Mouse (Mus musculus) kidney, adult 2 months (tissue): ENCODE measurements around the gene Hadhb. TPM values are rescaled to one million over a fixed set of nuclear protein-coding genes. Genes with fewer than 3 reads are reported as not detected.

Source experiments
- DNase-seq: peaks from one replicate; pipeline ENCODE4 v3.0.0; 2021
- H3K27ac ChIP-seq: fragments of 200-500 bp; 2 replicates; pipeline ENCODE4 v1.5.1; 2012; ENCODE audit warnings: low read depth, low read length, control low read depth, inconsistent platforms; ENCODE audit not compliant: insufficient read depth
- H3K27me3 ChIP-seq: fragments of 200-500 bp; replicated peaks from 2 replicates; pipeline ENCODE4 v1.6.1; 2012; ENCODE audit warnings: mild to moderate bottlenecking, moderate library complexity, low read length, inconsistent platforms; ENCODE audit not compliant: control insufficient read depth, insufficient read depth
- H3K36me3 ChIP-seq: fragments of 200-500 bp; 2 replicates; pipeline ENCODE4 v1.6.1; 2012; ENCODE audit warnings: mild to moderate bottlenecking, moderate library complexity, low read length, inconsistent platforms; ENCODE audit not compliant: control insufficient read depth, insufficient read depth
- H3K4me1 ChIP-seq: fragments of 200-500 bp; 2 replicates; pipeline ENCODE4 v1.6.1; 2011; ENCODE audit warnings: low read length; ENCODE audit not compliant: control insufficient read depth, insufficient read depth
- H3K4me3 ChIP-seq: fragments of 200-500 bp; 2 replicates; pipeline ENCODE4 v1.5.1; 2011; ENCODE audit warnings: mild to moderate bottlenecking, low read depth, low read length, control low read depth; ENCODE audit not compliant: insufficient read depth
- CTCF ChIP-seq: fragments of 200-500 bp; conservative IDR thresholded peaks from 2 replicates; pipeline ENCODE4 v1.5.1; 2011; ENCODE audit warnings: low read depth, mild to moderate bottlenecking, control low read depth, low read length, moderate library complexity, mixed read lengths; ENCODE audit not compliant: insufficient read depth, insufficient read length
- POLR2A ChIP-seq: fragments of 200-500 bp; IDR thresholded peaks from one replicate; pipeline ENCODE4 v1.6.1; 2011; ENCODE audit warnings: low read depth, low read length, control low read depth
- WGBS: fragments of 180-500 bp; shearing (Covaris S2); methylation state at CpG from one replicate; pipeline ENCODE4 v1.1.7; 2018; 5-methylcytosine and 5-hydroxymethylcytosine counted together
- polyA plus RNA-seq: library from polyadenylated mRNA; depleted of rRNA; stranded (reverse); fragments of >200 nt; gene quantifications from 2 replicates; pipeline ENCODE4 v1.2.3, GENCODE M21; 2012

The Hadhb gene
- polyA plus RNA-seq, 1 experiment = 280 TPM

- WGBS = 14% methylated on average over 13 of the region's 13 CpGs
- Histone ChIP-seq H3K27ac (peak overlapping the region; percentile 100), H3K27me3 (no peaks in the 10 kb centered on the region), H3K4me1 (peaks cover 9% of the 10 kb centered on the region; the same call in 1 of the 2 replicates), H3K4me3 (peak overlapping the region; percentile 96), H3K36me3 (no peaks in the 10 kb centered on the region)
- TF ChIP-seq CTCF = no peak
- no peak for TF ChIP-seq POLR2A
- no peak for DNase-seq
These were observed 977 bp downstream of the Hadhb start for GRCm38 (mm10) chr5:30155821-30156629.

GRCm38 (mm10) chr5:30159601-30160000 is 4.6 kb downstream of the Hadhb start:
- Histone ChIP-seq H3K4me1 (no peaks in the 10 kb centered on the region; the same call in 1 of the 2 replicates), H3K27me3 (no peaks in the 10 kb centered on the region), H3K36me3 (no peaks in the 10 kb centered on the region), H3K4me3 (no peak overlapping the region), H3K27ac (no peak overlapping the region)
- 69% methylated on average over 6 of the region's 6 CpGs for WGBS
- TF ChIP-seq POLR2A (no peak), CTCF (no peak)
- DNase-seq = no peak

DNA sequence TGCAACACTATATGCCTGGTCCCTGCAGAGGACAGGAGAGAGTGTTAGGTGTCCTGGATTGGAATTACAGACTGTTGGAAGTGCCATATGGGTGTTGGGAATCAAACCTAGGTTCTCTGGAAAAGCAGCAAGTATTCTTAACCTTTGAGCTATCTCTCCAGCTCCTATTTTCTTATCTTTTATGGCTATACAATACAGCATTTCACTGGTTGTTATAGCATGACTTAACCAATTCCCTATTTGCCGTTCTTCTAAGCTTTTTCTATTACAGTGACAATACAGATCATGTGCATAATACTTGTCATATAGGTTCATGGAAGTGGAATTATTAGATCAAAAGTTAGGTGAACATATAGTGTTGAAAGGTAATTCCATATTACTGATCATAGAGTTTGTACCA is 6.8 kb downstream of the Hadhb start:
- Histone ChIP-seq H3K27ac (no peak overlapping the region), H3K36me3 (no peaks in the 10 kb centered on the region), H3K27me3 (no peaks in the 10 kb centered on the region), H3K4me3 (no peak overlapping the region), H3K4me1 (no peaks in the 10 kb centered on the region; the same call in 1 of the 2 replicates)
- no peak for TF ChIP-seq CTCF
- no peak for TF ChIP-seq POLR2A
- WGBS = 87% methylated on average over 1 of the region's 1 CpGs
- DNase-seq = no peak

- Histone ChIP-seq H3K36me3 (no peaks in the 10 kb centered on the region), H3K27ac (no peak overlapping the region), H3K4me3 (no peak overlapping the region), H3K27me3 (no peaks in the 10 kb centered on the region), H3K4me1 (no peaks in the 10 kb centered on the region; the same call in 1 of the 2 replicates)
- TF ChIP-seq POLR2A = no peak
- no peak for TF ChIP-seq CTCF
- no peak for DNase-seq
- WGBS = 83% methylated on average over 6 of the region's 6 CpGs
These were observed 7.3 kb downstream of the Hadhb start for GRCm38 (mm10) chr5:30162339-30162738.

DNA sequence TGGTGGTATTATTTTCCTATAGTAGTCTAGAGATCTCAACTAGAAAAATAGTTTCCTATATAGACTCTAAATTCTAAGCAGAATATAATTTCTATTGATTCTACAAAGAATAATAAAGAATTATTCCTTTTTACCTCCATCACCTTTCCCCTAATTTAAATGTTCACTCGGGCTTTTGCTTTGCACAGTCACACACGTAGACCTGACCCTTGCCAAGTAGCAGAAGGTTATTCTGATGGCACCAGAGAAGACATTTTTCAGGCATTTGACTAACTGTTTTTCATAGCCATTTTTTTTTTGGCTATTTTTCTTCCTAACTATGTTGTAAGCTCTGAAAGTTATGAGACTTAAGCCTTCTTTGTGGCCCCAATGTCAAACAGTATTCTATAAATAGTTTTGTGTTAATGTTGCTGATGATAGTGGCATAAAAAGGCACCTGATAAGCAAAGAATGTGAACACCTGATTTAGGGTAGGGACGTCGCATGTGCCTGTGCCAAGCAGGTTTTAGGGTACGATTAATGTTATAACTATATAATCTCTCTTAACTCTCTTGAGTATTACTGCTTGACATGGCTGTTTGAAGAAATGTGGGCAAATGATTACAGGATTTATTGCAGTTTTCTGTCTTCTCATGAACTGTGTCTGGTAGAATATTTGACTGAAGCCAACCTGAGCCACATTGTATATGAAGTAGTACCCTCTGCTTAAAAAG is 10.3 kb downstream of the Hadhb start:
- Histone ChIP-seq H3K27me3 (no peaks in the 10 kb centered on the region), H3K4me3 (no peak overlapping the region), H3K36me3 (peaks cover 4% of the 10 kb centered on the region; the same call in 1 of the 2 replicates), H3K4me1 (peaks cover 4% of the 10 kb centered on the region; the same call in 1 of the 2 replicates), H3K27ac (no peak overlapping the region)
- no peak for TF ChIP-seq POLR2A
- TF ChIP-seq CTCF = no peak
- no peak for DNase-seq
- WGBS = 68% methylated on average over 5 of the region's 5 CpGs

- H3K4me3 ChIP-seq = no peak overlapping the region
- WGBS = 68% methylated on average over 5 of the region's 5 CpGs
- peaks cover 11% of the 10 kb centered on the region; the same call in 1 of the 2 replicates for H3K4me1 ChIP-seq
- H3K27ac ChIP-seq = no peak overlapping the region; the same call in 1 of the 2 replicates
- no peaks in the 10 kb centered on the region for H3K27me3 ChIP-seq
- TF ChIP-seq CTCF (no peak), POLR2A (no peak)
- peaks cover 12% of the 10 kb centered on the region for H3K36me3 ChIP-seq
- peak; percentile 37 for DNase-seq
These were observed 15.4 kb downstream of the Hadhb start for GRCm38 (mm10) chr5:30170303-30170940.
